Mouse (Mus musculus) myocyte (in vitro differentiated cells): ENCODE results near the gene Slc2a3.

ENCODE experiments used
- CEBPB ChIP-seq: IDR thresholded peaks from 2 replicates; pipeline ENCODE4 v1.6.1; 2011; ENCODE audit warnings: mild to moderate bottlenecking, moderate library complexity; ENCODE audit not compliant: poor library complexity, insufficient read depth, severe bottlenecking
- E2F4 ChIP-seq: IDR thresholded peaks from one replicate; pipeline ENCODE4 v1.6.1; 2011; ENCODE audit warnings: mild to moderate bottlenecking, control low read depth, moderate library complexity; ENCODE audit not compliant: insufficient read depth
- MAX ChIP-seq: IDR thresholded peaks from one replicate; pipeline ENCODE4 v1.6.1; 2011; ENCODE audit warnings: low read depth, mild to moderate bottlenecking, control low read depth
- MYOD1 ChIP-seq, 3 experiments: IDR thresholded peaks; one replicate each; pipeline ENCODE4 v1.6.1; 2011; ENCODE audit warnings: control low read depth in 2 of 3, low read depth in 2 of 3, mild to moderate bottlenecking in 2 of 3, moderate library complexity in 1 of 3; ENCODE audit not compliant: insufficient read length in 2 of 3, control insufficient read depth in 1 of 3
- MYOG ChIP-seq, 3 experiments: IDR thresholded peaks; one replicate each; pipeline ENCODE4 v1.6.1; 2011; ENCODE audit warnings: control low read depth in 2 of 3, low read depth in 2 of 3, mild to moderate bottlenecking in 2 of 3; ENCODE audit not compliant: insufficient read length in 2 of 3, control insufficient read depth in 1 of 3, insufficient read depth in 1 of 3
- POLR2A ChIP-seq: IDR thresholded peaks from one replicate; pipeline ENCODE4 v1.6.1; 2011; ENCODE audit warnings: low read depth, mild to moderate bottlenecking, control low read depth, moderate library complexity; ENCODE audit not compliant: insufficient read length
- POLR2AphosphoS2 ChIP-seq: IDR thresholded peaks from one replicate; pipeline ENCODE4 v1.6.1; 2011; ENCODE audit warnings: low read depth, control low read depth; ENCODE audit not compliant: insufficient read length
- REST ChIP-seq: IDR thresholded peaks from one replicate; pipeline ENCODE4 v1.6.1; 2011; ENCODE audit warnings: mild to moderate bottlenecking, control low read depth, moderate library complexity; ENCODE audit not compliant: insufficient read depth, insufficient read length
- SRF ChIP-seq: IDR thresholded peaks from one replicate; pipeline ENCODE4 v1.6.1; 2011; ENCODE audit warnings: low read depth; ENCODE audit not compliant: control insufficient read depth, insufficient read length
- TCF12 ChIP-seq: IDR thresholded peaks from one replicate; pipeline ENCODE4 v1.6.1; 2011; ENCODE audit warnings: mild to moderate bottlenecking, control low read depth; ENCODE audit not compliant: poor library complexity, insufficient read depth, severe bottlenecking
- TCF3 ChIP-seq: IDR thresholded peaks from one replicate; pipeline ENCODE4 v1.6.1; 2011; ENCODE audit warnings: low read depth, control low read depth; ENCODE audit not compliant: insufficient read length
- USF1 ChIP-seq: IDR thresholded peaks from one replicate; pipeline ENCODE4 v1.6.1; 2011; ENCODE audit warnings: low read depth, mild to moderate bottlenecking, control low read depth, moderate library complexity

- no peak for TF ChIP-seq MAX
- no peak for TF ChIP-seq TCF12
- TF ChIP-seq POLR2A, result peak; percentile 28
- TF ChIP-seq CEBPB, result no peak
- no peak for TF ChIP-seq POLR2AphosphoS2
- no peak for TF ChIP-seq USF1
- no peak for TF ChIP-seq REST
- TF ChIP-seq E2F4, result no peak
- TF ChIP-seq MYOD1 (IDR thresholded peaks at IDR 0.05; ENCODE audit: control insufficient read depth in 1 of 3, insufficient read length in 2 of 3, low read depth in 2 of 3), result no peak
- no peak for TF ChIP-seq TCF3
- no peak for TF ChIP-seq MYOG (IDR thresholded peaks at IDR 0.05; ENCODE audit: control insufficient read depth in 1 of 3, insufficient read depth in 1 of 3, insufficient read length in 2 of 3, low read depth in 2 of 3)
- TF ChIP-seq SRF, result no peak
Measured at GRCm38 (mm10) chr6:122761011-122761599, 40.3 kb downstream of the Slc2a3 start.
